Mouse (Mus musculus) liver, embryonic 14.5 days (tissue): ENCODE measurements around the gene Tent5b. TPM values are rescaled to one million over a fixed set of nuclear protein-coding genes. Genes with fewer than 3 reads are reported as not detected.

ENCODE experiments used
- ATAC-seq: fragments of 200-750 bp; cut with Nextera tagmentation; 2 replicates; pipeline ENCODE4 v1.8.0; 2017; ENCODE audit warnings: moderate number of reproducible peaks, mild to moderate bottlenecking, moderate library complexity; ENCODE audit not compliant: insufficient read depth
- DNase-seq, 3 experiments: peaks; one replicate each; pipeline ENCODE4 v3.0.0-alpha.2; 2012 to 2013; ENCODE audit warnings: low read depth in 3 of 3, low spot score in 3 of 3
- H3K27ac ChIP-seq: fragments of 300-500 bp; sonication (generic); 2 replicates; pipeline ENCODE4 v1.5.1; 2014; ENCODE audit warnings: moderate library complexity, mild to moderate bottlenecking, control low read depth, inconsistent platforms
- H3K27me3 ChIP-seq: fragments of 300-500 bp; sonication (generic); 2 replicates; pipeline ENCODE4 v1.6.1; 2014; ENCODE audit warnings: mild to moderate bottlenecking, low read length, moderate library complexity; ENCODE audit not compliant: control insufficient read depth, insufficient read depth
- H3K36me3 ChIP-seq: fragments of 300-500 bp; sonication (generic); replicated peaks from 2 replicates; pipeline ENCODE4 v1.6.1; 2014; ENCODE audit warnings: low read depth; ENCODE audit not compliant: control insufficient read depth, insufficient read depth
- H3K4me1 ChIP-seq, 2 experiments: fragments of 200-500 bp in 1 of 2; fragments of 300-500 bp in 1 of 2; sonication (generic) in 1 of 2; replicated peaks; 2 replicates each; pipeline ENCODE4 v1.6.1; 2012 to 2014; ENCODE audit warnings: antibody characterized with exemption in 1 of 2, inconsistent platforms in 1 of 2, low read length in 1 of 2; ENCODE audit not compliant: control insufficient read depth in 2 of 2, insufficient read depth in 2 of 2
- H3K4me2 ChIP-seq: fragments of 300-500 bp; sonication (generic); 2 replicates; pipeline ENCODE4 v1.6.1; 2014; ENCODE audit warnings: low read depth, mild to moderate bottlenecking, control low read depth, moderate library complexity
- H3K4me3 ChIP-seq, 2 experiments: fragments of 200-500 bp in 1 of 2; fragments of 300-500 bp in 1 of 2; sonication (generic) in 1 of 2; 2 replicates each; pipeline ENCODE4 v1.5.1; 2012 to 2014; ENCODE audit warnings: low read depth in 2 of 2, low read length in 2 of 2, mild to moderate bottlenecking in 2 of 2, control low read depth in 1 of 2, inconsistent platforms in 1 of 2, moderate library complexity in 1 of 2; ENCODE audit not compliant: insufficient read depth in 1 of 2
- H3K9ac ChIP-seq: fragments of 300-500 bp; sonication (generic); replicated peaks from 2 replicates; pipeline ENCODE4 v1.6.1; 2014; ENCODE audit warnings: mild to moderate bottlenecking, control low read depth, moderate library complexity
- H3K9me3 ChIP-seq: fragments of 300-500 bp; sonication (generic); 2 replicates; pipeline ENCODE4 v1.6.1; 2016; ENCODE audit warnings: low read length, mixed read lengths; ENCODE audit not compliant: control insufficient read depth
- CTCF ChIP-seq: IDR thresholded peaks from 2 replicates; pipeline ENCODE4 v1.5.1; 2016; ENCODE audit warnings: antibody characterized with exemption, low read depth, control low read depth
- EP300 ChIP-seq: IDR thresholded peaks from 2 replicates; pipeline ENCODE4 v1.6.1; 2016; ENCODE audit warnings: antibody characterized with exemption, low read depth
- WGBS: fragments of 180-500 bp; shearing (Covaris S2); extraction: QIAGEN DNeasy Blood & Tissue Kit; methylation state at CpG from one replicate; pipeline ENCODE4 v1.1.7; 2014; ENCODE audit not compliant: insufficient replicate concordance; 5-methylcytosine and 5-hydroxymethylcytosine counted together
- polyA plus RNA-seq, 2 experiments: library from polyadenylated mRNA; depleted of rRNA in 1 of 2; stranded (reverse) in 1 of 2; unstranded in 1 of 2; fragments of >200 nt; fragmentation: Nextera tagmentation in 1 of 2; extraction: Ambion mirVana in 1 of 2; gene quantifications; 2 replicates each; pipeline versions ENCODE4 v1.2.1 to v1.2.3; 2012 to 2014

Tent5b gene
- polyA plus RNA-seq, 2 experiments, result 0.02 TPM; not detected in 1

GRCm38 (mm10) chr4:133439460-133440376 lies 40.2 kb upstream of the Tent5b start:
- H3K27ac ChIP-seq, result no peak overlapping the region
- H3K4me3 ChIP-seq, result no peak overlapping the region
- H3K36me3 ChIP-seq, result no peaks in the 10 kb centered on the region
- ATAC-seq (no peak), DNase-seq (no peak)
- WGBS, result 8% methylated on average over 17 of the region's 17 CpGs
- H3K4me1 ChIP-seq, result no peaks in the 10 kb centered on the region
- no peak overlapping the region for H3K4me2 ChIP-seq
- H3K9ac ChIP-seq, result no peak overlapping the region
- TF ChIP-seq EP300 (no peak), CTCF (no peak)
- no peaks in the 10 kb centered on the region for H3K9me3 ChIP-seq
- no peaks in the 10 kb centered on the region; the same call in none of the 2 replicates for H3K27me3 ChIP-seq

GRCm38 (mm10) chr4:133440377-133440795 lies 39.5 kb upstream of the Tent5b start:
- Histone ChIP-seq H3K36me3 (no peaks in the 10 kb centered on the region), H3K9ac (no peak overlapping the region), H3K4me3 (no peak overlapping the region), H3K9me3 (no peaks in the 10 kb centered on the region), H3K4me2 (no peak overlapping the region), H3K27ac (no peak overlapping the region), H3K27me3 (no peaks in the 10 kb centered on the region; the same call in none of the 2 replicates), H3K4me1 (no peaks in the 10 kb centered on the region)
- ATAC-seq, result no peak
- TF ChIP-seq CTCF (no peak), EP300 (no peak)
- no peak for DNase-seq
- 8% methylated on average over 6 of the region's 6 CpGs for WGBS

GRCm38 (mm10) chr4:133442194-133442593 lies 37.7 kb upstream of the Tent5b start:
- no peaks in the 10 kb centered on the region; the same call in none of the 2 replicates for H3K27me3 ChIP-seq
- no peak for ATAC-seq
- DNase-seq, result no peak
- WGBS, result 51% methylated on average over 3 of the region's 3 CpGs
- no peaks in the 10 kb centered on the region for H3K36me3 ChIP-seq
- no peaks in the 10 kb centered on the region for H3K4me1 ChIP-seq
- H3K4me3 ChIP-seq, result no peak overlapping the region
- TF ChIP-seq EP300 (no peak), CTCF (no peak)
- H3K27ac ChIP-seq, result no peak overlapping the region
- no peak overlapping the region for H3K4me2 ChIP-seq
- H3K9me3 ChIP-seq, result no peaks in the 10 kb centered on the region
- no peak overlapping the region for H3K9ac ChIP-seq

- TF ChIP-seq CTCF, result no peak
- Histone ChIP-seq H3K27me3 (no peaks in the 10 kb centered on the region; the same call in none of the 2 replicates), H3K4me1 (no peaks in the 10 kb centered on the region), H3K27ac (no peak overlapping the region), H3K4me2 (no peak overlapping the region), H3K9me3 (no peaks in the 10 kb centered on the region), H3K36me3 (no peaks in the 10 kb centered on the region), H3K9ac (no peak overlapping the region), H3K4me3 (no peak overlapping the region)
- DNase-seq (no peak), ATAC-seq (no peak)
- 55% methylated on average over 5 of the region's 5 CpGs for WGBS
Observed at GRCm38 (mm10) chr4:133443085-133443484, 36.8 kb upstream of the Tent5b start.

- no peaks in the 10 kb centered on the region; the same call in 1 of the 2 replicates for H3K27me3 ChIP-seq
- no peak overlapping the region for H3K4me3 ChIP-seq
Observed at GRCm38 (mm10) chr4:133445727-133446126, 34.2 kb upstream of the Tent5b start.

More at GRCm38 (mm10) chr4:133445727-133446126, 34.2 kb upstream of the Tent5b start:
- TF ChIP-seq CTCF (no peak), EP300 (no peak)
- ATAC-seq, result no peak
- Histone ChIP-seq H3K4me1 (no peaks in the 10 kb centered on the region), H3K36me3 (no peaks in the 10 kb centered on the region), H3K9me3 (no peaks in the 10 kb centered on the region), H3K9ac (no peak overlapping the region), H3K4me2 (no peak overlapping the region), H3K27ac (no peak overlapping the region)
- WGBS, result 65% methylated on average over 5 of the region's 5 CpGs
- no peak for DNase-seq
